Mouse (Mus musculus) stomach, postnatal 0 days (tissue): ENCODE data around the gene Tubb4b.

Experiments used
- CTCF ChIP-seq: IDR thresholded peaks from 2 replicates; pipeline ENCODE4 v1.5.1; 2016; ENCODE audit warnings: antibody characterized with exemption, low read depth, mild to moderate bottlenecking, moderate library complexity
- EP300 ChIP-seq: optimal IDR thresholded peaks from 2 replicates; pipeline ENCODE3; 2016; ENCODE audit warnings: antibody characterized with exemption

- no peak for TF ChIP-seq EP300
- no peak for TF ChIP-seq CTCF
Measured at GRCm38 (mm10) chr2:25197946-25198345, 26.6 kb downstream of the Tubb4b start.
